Mouse (Mus musculus): ENCODE measurements at regions not wholly inside any gene's neighbourhood (a gene's known extent, or its start where the extent isn't known, plus 50 kb on each side); places are given as distances from the start of the nearest gene placed in this dataset.

GRCm38 (mm10) chr3:52708301-52708700 lies 308.7 kb downstream of the Cog6 start:
- Histone ChIP-seq H3K9me3 (no peaks in the 10 kb centered on the region), H3K27me3 (replicated peaks) (peaks cover 12% of the 10 kb centered on the region), H3K4me3 (replicated peaks) (no peak overlapping the region), H3K4me1 (no peaks in the 10 kb centered on the region), H3K36me3 (replicated peaks; ENCODE audit: low read length) (no peaks in the 10 kb centered on the region)
- TF ChIP-seq GATA1 (IDR thresholded peaks at IDR 0.05; ENCODE audit: borderline replicate concordance, low read length) (no peak), FLI1 (IDR thresholded peaks at IDR 0.05; ENCODE audit: low read length) (no peak)

DNA sequence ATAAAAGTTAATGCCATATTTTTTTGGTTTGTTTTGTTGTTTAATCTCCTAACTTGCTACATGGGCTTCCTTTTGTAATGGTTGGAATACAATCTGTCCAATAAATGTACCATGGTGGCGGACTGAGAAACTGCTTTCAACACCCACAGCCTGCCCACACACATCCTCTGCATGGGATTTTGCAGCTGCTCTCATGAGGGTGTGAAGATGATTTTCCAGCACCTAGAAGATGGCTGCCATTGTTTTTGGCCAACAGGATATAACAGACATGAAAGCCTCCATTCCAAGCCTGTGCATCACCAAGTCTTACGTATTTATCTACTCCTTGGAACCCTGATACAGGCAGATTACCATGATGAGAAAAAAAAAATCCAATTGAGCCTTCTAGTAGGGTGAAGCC lies 310.4 kb downstream of the Cog6 start:
- TF ChIP-seq GATA1 (IDR thresholded peaks at IDR 0.05; ENCODE audit: borderline replicate concordance, low read length) (no peak), FLI1 (IDR thresholded peaks at IDR 0.05; ENCODE audit: low read length) (no peak)
- peaks cover 12% of the 10 kb centered on the region for H3K27me3 ChIP-seq (replicated peaks)
- no peak overlapping the region for H3K4me3 ChIP-seq (replicated peaks)
- no peaks in the 10 kb centered on the region for H3K4me1 ChIP-seq
- H3K36me3 ChIP-seq (replicated peaks; ENCODE audit: low read length): no peaks in the 10 kb centered on the region
- H3K9me3 ChIP-seq: no peaks in the 10 kb centered on the region

DNA sequence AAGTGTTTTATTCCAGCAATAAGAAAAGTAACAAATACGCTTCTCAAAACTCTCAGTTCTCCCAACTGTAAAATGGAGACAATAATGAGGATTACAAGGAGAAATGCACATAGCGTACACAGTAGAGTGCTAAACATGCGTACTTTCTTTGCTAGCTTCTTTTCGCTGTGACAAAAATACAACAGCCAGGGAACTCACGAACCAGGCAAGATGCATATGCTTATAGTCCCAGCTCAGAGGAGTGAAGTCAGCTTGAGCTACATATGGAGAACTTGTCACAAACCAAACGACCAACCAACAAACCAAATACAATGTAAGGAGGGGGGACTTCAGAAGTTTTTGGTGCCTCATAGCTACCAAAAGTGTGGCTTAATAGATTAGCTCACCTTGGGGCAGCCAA lies 313.3 kb downstream of the Cog6 start:
- Histone ChIP-seq H3K4me1 (no peaks in the 10 kb centered on the region), H3K27me3 (replicated peaks) (peaks cover 10% of the 10 kb centered on the region), H3K4me3 (replicated peaks) (no peak overlapping the region), H3K9me3 (no peaks in the 10 kb centered on the region), H3K36me3 (replicated peaks; ENCODE audit: low read length) (no peaks in the 10 kb centered on the region)
- no peak for TF ChIP-seq FLI1 (IDR thresholded peaks at IDR 0.05; ENCODE audit: low read length)
- TF ChIP-seq GATA1 (IDR thresholded peaks at IDR 0.05; ENCODE audit: borderline replicate concordance, low read length): no peak

DNA sequence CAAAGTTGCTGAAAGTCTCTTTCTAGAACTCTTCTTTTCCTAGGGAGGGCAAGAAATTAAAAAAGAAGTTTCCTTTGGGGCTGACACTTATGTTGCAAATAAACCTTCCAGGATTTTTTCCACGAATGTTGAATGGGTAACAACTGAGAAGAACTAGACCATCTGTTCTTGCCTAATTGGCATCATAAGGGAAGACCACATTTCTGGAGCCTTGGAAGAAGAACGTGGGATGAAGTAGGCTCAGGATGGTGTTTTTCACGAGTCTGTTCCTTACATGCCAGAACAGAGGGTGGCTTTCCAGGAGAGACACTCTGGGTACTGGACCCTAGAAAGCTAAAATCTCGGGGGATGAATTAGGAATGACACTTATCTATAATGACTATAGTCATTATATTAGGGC lies 314.1 kb downstream of the Cog6 start:
- TF ChIP-seq FLI1 (IDR thresholded peaks at IDR 0.05; ENCODE audit: low read length) (no peak), GATA1 (IDR thresholded peaks at IDR 0.05; ENCODE audit: borderline replicate concordance, low read length) (no peak)
- peaks cover 10% of the 10 kb centered on the region for H3K27me3 ChIP-seq (replicated peaks)
- H3K4me1 ChIP-seq: no peaks in the 10 kb centered on the region
- H3K9me3 ChIP-seq: peaks cover 5% of the 10 kb centered on the region
- no peaks in the 10 kb centered on the region for H3K36me3 ChIP-seq (replicated peaks; ENCODE audit: low read length)
- H3K4me3 ChIP-seq (replicated peaks): no peak overlapping the region

DNA sequence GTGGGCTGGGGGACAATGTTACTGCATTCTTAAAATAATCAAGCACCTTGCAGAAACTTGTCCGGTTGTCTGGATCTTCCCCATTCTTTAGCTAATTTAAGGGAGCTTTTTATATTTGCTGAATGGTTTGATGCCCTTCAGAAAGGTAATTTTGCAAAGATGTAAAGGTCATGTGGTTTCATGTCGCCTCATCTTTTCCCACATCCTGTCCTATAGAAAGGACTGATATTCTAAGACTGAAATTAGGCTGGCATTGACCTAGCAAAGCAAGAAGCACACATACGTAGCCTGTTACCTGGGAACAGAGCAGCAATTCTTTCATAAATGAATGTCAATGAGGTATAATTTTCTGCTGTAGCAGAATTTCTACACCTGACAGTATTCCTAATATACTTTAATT lies 315.4 kb downstream of the Cog6 start:
- peaks cover 9% of the 10 kb centered on the region for H3K9me3 ChIP-seq
- H3K27me3 ChIP-seq (replicated peaks): peaks cover 11% of the 10 kb centered on the region
- no peak overlapping the region for H3K4me3 ChIP-seq (replicated peaks)
- no peaks in the 10 kb centered on the region for H3K4me1 ChIP-seq
- no peaks in the 10 kb centered on the region for H3K36me3 ChIP-seq (replicated peaks; ENCODE audit: low read length)
- TF ChIP-seq GATA1 (IDR thresholded peaks at IDR 0.05; ENCODE audit: borderline replicate concordance, low read length): no peak
- no peak for TF ChIP-seq FLI1 (IDR thresholded peaks at IDR 0.05; ENCODE audit: low read length)

DNA sequence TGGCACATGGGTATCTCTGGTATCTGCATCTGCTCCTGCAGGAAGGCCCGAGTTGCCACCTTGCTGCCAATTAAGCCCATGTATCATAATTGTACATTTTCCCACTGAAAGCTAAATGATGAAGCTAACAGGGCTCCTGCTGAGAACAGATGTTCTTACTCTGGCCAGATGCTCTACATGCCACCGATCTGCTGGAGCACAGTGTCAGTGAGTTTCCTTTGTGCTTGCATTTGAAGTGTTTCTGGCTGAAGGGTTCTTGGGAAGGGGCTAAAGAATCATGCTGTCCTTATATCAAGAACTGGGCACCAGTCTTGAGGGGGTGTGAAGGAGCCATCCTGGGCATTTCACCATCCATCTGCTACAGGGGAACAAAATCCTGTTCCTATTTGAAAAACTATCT lies 323.2 kb downstream of the Cog6 start:
- H3K4me3 ChIP-seq (replicated peaks): no peak overlapping the region
- no peaks in the 10 kb centered on the region for H3K36me3 ChIP-seq (replicated peaks; ENCODE audit: low read length)
- peaks cover 12% of the 10 kb centered on the region for H3K9me3 ChIP-seq
- no peaks in the 10 kb centered on the region for H3K4me1 ChIP-seq
- peaks cover 9% of the 10 kb centered on the region for H3K27me3 ChIP-seq (replicated peaks)
- TF ChIP-seq GATA1 (IDR thresholded peaks at IDR 0.05; ENCODE audit: borderline replicate concordance, low read length) (no peak), FLI1 (IDR thresholded peaks at IDR 0.05; ENCODE audit: low read length) (no peak)

DNA sequence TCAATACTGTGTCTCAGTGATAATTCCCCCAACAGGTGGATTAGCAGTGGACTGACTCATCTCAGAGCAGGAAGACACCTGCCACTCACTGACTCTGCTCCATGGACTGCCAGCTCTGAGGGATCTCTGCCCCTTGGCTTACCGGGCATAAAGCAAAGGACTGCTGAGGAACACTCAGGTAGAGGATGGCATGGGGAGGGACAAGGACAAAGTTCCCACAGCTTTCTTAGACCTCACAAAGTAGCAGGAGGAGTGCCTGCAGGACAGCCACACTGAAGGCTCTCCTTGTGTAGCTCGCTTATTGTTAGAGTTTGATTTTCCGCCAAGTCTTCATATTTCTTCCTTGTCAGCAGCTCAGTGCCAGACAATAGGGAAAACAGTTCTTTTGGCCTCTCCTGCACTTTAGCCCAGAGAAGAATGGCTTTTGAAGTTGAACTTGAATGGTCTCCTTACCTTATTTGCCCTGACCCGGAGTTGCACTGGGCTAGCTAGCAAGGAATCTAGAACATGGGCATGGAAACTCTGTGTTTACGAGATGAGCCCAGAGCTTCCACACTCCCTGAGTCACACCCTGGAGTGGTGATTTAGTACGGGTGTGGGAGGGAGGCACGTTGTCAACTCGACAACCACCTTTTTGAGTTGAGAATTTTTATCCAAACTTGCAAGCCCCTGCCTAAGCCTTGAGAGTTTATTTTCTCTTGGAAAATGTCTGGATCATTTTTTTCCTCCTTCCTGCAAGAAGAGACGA lies 331.4 kb downstream of the Cog6 start:
- Histone ChIP-seq H3K9me3 (peaks cover 8% of the 10 kb centered on the region; the same call in 1 of the 2 replicates), H3K4me1 (no peaks in the 10 kb centered on the region), H3K4me3 (replicated peaks) (no peak overlapping the region), H3K36me3 (replicated peaks; ENCODE audit: low read length) (no peaks in the 10 kb centered on the region), H3K27me3 (replicated peaks) (peaks cover 3% of the 10 kb centered on the region)
- TF ChIP-seq FLI1 (IDR thresholded peaks at IDR 0.05; ENCODE audit: low read length) (no peak), GATA1 (IDR thresholded peaks at IDR 0.05; ENCODE audit: borderline replicate concordance, low read length) (no peak)

GRCm38 (mm10) chr3:52680824-52681388 lies 336.1 kb downstream of the Cog6 start:
- peaks cover 6% of the 10 kb centered on the region; the same call in 1 of the 2 replicates for H3K9me3 ChIP-seq
- no peak overlapping the region for H3K4me3 ChIP-seq (replicated peaks)
- peaks cover 7% of the 10 kb centered on the region for H3K27me3 ChIP-seq (replicated peaks)
- H3K4me1 ChIP-seq: no peaks in the 10 kb centered on the region
- TF ChIP-seq GATA1 (IDR thresholded peaks at IDR 0.05; ENCODE audit: borderline replicate concordance, low read length): no peak
- TF ChIP-seq FLI1 (IDR thresholded peaks at IDR 0.05; ENCODE audit: low read length): no peak
- no peaks in the 10 kb centered on the region for H3K36me3 ChIP-seq (replicated peaks; ENCODE audit: low read length)

GRCm38 (mm10) chr3:52676886-52677670 lies 340.0 kb downstream of the Cog6 start:
- Histone ChIP-seq H3K27me3 (replicated peaks) (peaks cover 14% of the 10 kb centered on the region), H3K9me3 (peaks cover 6% of the 10 kb centered on the region; the same call in 1 of the 2 replicates), H3K36me3 (replicated peaks; ENCODE audit: low read length) (no peaks in the 10 kb centered on the region), H3K4me3 (replicated peaks) (no peak overlapping the region), H3K4me1 (no peaks in the 10 kb centered on the region)
- no peak for TF ChIP-seq FLI1 (IDR thresholded peaks at IDR 0.05; ENCODE audit: low read length)

DNA sequence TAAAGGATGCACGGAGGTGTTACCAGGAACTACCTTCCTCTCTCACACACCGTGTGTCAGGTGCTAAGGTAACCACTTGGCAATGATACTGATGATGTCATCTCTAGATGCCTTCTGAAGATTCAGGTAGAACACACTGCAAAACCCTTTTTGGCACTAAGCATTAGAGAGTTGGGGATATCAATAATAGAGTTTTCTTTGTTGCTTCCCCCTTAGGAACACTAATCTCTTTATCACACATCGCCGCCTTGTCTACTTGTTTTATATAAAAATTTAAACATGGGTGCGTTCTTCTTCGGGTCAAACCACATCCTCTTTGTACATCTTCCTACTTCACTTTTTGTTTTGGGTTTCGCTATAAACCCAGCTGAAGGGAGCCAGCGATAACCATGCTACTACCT lies 346.4 kb downstream of the Cog6 start:
- Histone ChIP-seq H3K4me3 (replicated peaks) (no peak overlapping the region), H3K9me3 (no peaks in the 10 kb centered on the region), H3K4me1 (no peaks in the 10 kb centered on the region), H3K27me3 (replicated peaks) (peaks cover 14% of the 10 kb centered on the region), H3K36me3 (replicated peaks; ENCODE audit: low read length) (no peaks in the 10 kb centered on the region)
- no peak for TF ChIP-seq FLI1 (IDR thresholded peaks at IDR 0.05; ENCODE audit: low read length)
- no peak for TF ChIP-seq GATA1 (IDR thresholded peaks at IDR 0.05; ENCODE audit: borderline replicate concordance, low read length)

Measured in megakaryocyte, embryonic 14.5 days (primary cell).